Mouse (Mus musculus): Measurements from ENCODE around the gene Dusp21.
A peak's percentile ranks its signal among the peaks of the same experiment; 100 is the strongest.

The Dusp21 gene

DNA sequence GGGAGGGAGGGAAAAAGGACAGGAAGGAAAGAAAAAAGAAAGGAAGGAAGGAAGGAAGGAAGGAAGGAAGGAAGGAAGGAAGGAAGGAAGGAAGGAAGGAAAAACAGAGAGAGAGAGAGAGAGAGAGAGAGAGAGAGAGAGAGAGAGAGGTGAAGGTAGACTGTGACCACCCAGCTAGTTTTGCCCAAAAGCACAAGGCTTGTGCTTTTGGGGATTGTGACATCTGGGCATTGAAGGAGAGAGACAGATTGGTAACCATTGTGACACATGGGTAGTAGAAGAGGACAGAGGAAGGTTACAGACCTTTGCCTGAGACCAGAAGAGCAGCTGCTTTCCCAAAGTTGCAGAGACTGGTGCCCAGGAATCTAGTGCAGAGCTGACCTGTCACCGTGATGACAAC, at the start of gene Dusp21:
Dusp21 (plus strand) TSS at position 301 of the 400 bp plus-strand sequence.
- DNase-seq (ENCODE audit: low read depth) = no peak

DNA sequence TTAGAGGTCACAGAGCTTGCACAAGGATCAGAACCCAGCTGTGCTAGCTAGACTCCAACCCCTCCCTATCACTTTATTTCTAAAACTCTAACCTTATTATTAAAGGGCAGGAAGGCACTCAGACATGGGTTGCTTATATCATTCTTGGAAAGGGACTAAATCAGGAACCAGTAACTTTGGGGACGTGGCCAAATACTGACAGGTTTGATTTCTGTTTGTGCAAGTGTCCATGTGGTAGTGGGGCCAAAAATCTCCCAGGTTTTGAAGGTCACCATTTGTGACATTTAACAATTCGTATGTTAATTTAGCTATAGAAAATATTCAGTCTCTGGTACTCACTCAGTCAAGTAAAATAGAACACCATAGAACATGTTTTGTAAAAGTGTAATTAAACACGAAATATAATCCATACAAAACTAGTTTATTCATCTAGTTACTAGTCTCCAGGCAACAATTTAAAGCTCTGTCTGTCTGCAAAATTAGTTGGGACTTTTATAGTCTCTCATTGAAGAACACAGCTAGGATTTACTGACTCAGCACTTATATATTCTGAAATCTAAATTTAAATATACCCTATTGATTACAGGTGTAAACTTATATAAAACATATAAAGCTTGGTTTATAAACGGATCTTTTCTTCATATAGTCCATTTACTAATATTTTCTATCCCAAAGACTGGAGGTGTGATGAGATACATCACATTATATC, 15.2 kb downstream of the Dusp21 start:
- no peak for DNase-seq (ENCODE audit: low read depth)

- DNase-seq (ENCODE audit: low read depth) = no peak
Measured at GRCm38 (mm10) chrX:18161796-18162191, 16.1 kb downstream of the Dusp21 start.

DNA sequence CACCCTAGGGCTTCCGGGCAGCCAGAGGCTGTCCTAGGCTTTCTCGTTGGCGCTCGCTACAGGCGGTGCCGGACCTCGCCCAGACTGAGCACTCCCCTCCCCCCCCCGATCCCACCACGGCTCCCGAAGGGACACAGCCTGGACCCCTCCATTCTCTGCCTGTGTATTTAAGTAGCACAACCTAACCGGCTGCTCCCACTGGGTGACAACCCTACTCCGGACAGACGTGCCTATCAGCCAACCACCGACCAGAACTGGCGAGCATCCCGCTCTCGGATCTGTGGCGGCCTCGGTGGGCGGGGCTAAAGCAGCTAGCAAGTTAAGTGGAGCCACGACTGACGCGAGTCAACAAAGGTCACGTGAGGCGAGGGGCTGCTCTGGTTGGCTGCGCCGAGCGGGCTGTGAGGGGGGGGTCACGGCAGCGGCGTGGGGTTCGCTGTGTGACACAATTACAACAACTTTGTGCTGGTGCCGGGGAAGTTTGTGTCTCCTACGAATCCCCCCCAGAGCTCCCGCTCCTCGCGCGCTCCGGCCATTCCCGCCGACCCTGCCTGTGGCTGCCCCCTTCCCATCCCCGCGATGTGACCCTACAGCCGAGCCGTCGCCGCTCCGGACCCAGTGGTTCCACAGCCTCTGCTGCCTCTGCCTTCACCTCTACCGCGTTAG, 16.7 kb downstream of the Dusp21 start, which contains the start of gene Kdm6a:
Kdm6a (plus strand) TSS at position 384 of the 666 bp plus-strand sequence.
- peak; percentile 95 for DNase-seq (ENCODE audit: low read depth)

GRCm38 (mm10) chrX:18162861-18163731, 17.4 kb downstream of the Dusp21 start:
- peak; percentile 70 for DNase-seq (ENCODE audit: low read depth)

- DNase-seq (ENCODE audit: low read depth) = peak; percentile 57
Measured at GRCm38 (mm10) chrX:18163917-18164624, 18.4 kb downstream of the Dusp21 start.

DNA sequence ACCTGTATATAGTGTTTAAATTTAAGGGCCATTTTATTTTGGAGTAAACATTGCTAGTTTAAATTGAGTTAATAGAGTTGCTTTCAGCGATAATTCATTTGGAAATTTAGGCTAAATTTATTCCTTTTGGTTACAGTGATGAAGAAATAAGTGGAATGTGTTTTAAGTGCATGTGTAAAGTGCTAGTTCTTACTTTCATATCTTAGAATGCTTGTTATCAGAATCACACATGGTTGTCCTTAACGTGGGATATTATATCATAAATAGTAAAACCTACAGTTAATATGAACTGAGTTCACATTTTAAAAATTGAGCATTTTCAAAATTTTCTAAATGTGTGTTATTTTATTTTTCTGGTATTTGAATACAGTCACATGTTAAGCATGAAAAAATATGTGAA, 19.5 kb downstream of the Dusp21 start:
- DNase-seq (ENCODE audit: low read depth) = no peak

GRCm38 (mm10) chrX:18166961-18167360, 21.3 kb downstream of the Dusp21 start:
- no peak for DNase-seq (ENCODE audit: low read depth)

DNA sequence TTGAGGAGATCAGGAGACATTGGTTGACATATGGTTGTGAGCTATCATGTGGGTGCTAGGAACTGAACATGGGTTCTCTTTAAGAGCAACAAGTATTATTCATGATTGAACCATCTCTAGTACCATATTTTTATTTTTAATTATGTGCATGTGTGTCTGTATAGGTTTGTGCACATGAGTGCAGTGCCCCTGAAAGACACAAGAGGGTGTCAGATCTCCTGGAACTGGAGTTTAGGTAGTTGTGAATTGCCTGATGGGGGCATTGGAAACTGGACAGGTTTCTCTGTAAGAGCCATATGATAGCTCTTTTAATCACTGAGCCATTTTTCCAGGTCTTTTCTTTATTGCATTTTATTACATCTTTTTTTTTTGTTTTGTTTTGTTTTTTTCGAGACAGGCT, 23.3 kb downstream of the Dusp21 start:
- DNase-seq (ENCODE audit: low read depth) = peak; percentile 42

DNA sequence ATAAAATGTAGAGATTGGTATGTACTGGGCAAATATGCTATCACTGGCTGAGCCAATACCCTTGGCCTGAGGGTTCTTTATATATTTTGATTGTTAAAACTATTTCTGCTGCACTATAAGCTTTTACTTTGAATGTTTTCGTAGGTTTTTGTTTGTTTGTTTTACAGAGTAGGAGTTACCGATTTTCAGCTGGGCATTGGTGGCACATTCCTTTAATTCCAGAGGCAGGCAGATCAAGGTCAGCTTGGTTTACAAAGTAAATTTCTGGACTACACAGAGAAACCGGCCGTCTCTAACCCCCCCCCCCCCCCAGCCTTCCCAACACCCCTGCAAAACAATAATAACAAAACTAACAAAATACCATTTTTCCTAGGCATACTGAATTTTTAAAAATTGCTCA, 29.2 kb downstream of the Dusp21 start:
- DNase-seq (ENCODE audit: low read depth) = no peak

DNA sequence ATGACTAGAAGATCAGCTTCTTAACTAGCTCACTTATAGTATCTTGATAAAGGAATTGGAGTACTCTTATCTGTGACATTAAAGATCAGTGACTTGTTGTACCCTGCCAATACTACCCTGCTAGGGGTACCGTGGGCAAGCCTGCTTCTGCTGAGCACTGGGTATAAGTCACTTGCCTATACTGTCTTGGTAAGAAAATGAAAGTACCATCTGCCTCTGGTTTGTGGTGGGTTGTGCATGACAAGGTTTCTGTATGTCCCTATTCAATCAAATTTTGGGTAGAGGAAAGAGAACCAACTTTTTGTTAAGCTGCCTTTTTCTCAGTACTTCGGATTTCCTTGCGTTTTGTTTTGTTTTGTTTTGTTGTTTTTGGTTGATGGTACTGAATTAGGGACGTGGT, 32.1 kb downstream of the Dusp21 start:
- peak; percentile 23 for DNase-seq (ENCODE audit: low read depth)

GRCm38 (mm10) chrX:18179492-18179891, 33.8 kb downstream of the Dusp21 start:
- DNase-seq (ENCODE audit: low read depth) = no peak

GRCm38 (mm10) chrX:18187203-18187602, 41.5 kb downstream of the Dusp21 start:
- no peak for DNase-seq (ENCODE audit: low read depth)

DNA sequence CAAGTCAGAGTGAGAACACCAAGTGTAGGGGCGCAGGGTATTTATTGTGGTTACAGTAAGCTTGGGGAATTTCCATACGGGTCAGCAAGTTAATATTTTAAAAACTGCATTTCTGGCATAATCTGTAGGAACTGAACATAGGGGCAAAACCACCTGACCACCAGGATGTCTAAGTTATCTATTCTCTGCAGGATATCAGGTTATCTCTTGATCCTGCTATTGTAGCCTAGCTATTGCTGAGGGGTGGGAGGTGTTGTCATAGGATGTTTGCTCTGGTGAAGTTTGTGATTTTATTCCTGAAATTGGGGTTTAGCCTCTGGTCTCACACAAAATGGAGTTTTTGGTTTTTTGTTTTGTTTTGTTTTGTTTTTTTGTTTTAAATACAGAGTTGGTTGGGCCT, 42.6 kb downstream of the Dusp21 start:
- no peak for DNase-seq (ENCODE audit: low read depth)
